Mouse (Mus musculus) brain, adult 2 months (tissue): Measurements from ENCODE around the gene Ly75.

Experiments used
- DNase-seq: peaks from one replicate; pipeline ENCODE4 v3.0.0; 2011; ENCODE audit warnings: low read depth, low spot score

Ly75 gene

GRCm38 (mm10) chr2:60382858-60383669, at the start of gene Ly75:
Gene Ly75, minus strand, starts transcription at chr2:60383303.
- DNase-seq: peak; percentile 52

- no peak for DNase-seq
Observed at GRCm38 (mm10) chr2:60430315-60431021, 47.4 kb upstream of the Ly75 start.

- DNase-seq: peak; percentile 70
Observed at GRCm38 (mm10) chr2:60418075-60418474, 35.0 kb upstream of the Ly75 start.

GRCm38 (mm10) chr2:60414334-60414733, 31.2 kb upstream of the Ly75 start:
- DNase-seq: no peak

- peak; percentile 69 for DNase-seq
Observed at GRCm38 (mm10) chr2:60413006-60413650, 30.0 kb upstream of the Ly75 start.

GRCm38 (mm10) chr2:60411181-60411580, 28.1 kb upstream of the Ly75 start:
- DNase-seq: no peak

- no peak for DNase-seq
Observed at GRCm38 (mm10) chr2:60409989-60410763, 27.1 kb upstream of the Ly75 start.

GRCm38 (mm10) chr2:60409194-60409593, 26.1 kb upstream of the Ly75 start:
- no peak for DNase-seq

GRCm38 (mm10) chr2:60407387-60407786, 24.3 kb upstream of the Ly75 start:
- DNase-seq: no peak

GRCm38 (mm10) chr2:60405431-60405830, 22.3 kb upstream of the Ly75 start:
- DNase-seq: no peak

- no peak for DNase-seq
Observed at GRCm38 (mm10) chr2:60404763-60405162, 21.7 kb upstream of the Ly75 start.

GRCm38 (mm10) chr2:60401694-60402093, 18.6 kb upstream of the Ly75 start:
- peak; percentile 20 for DNase-seq

- no peak for DNase-seq
Observed at GRCm38 (mm10) chr2:60393786-60394185, 10.7 kb upstream of the Ly75 start.

GRCm38 (mm10) chr2:60392286-60392685, 9.2 kb upstream of the Ly75 start:
- no peak for DNase-seq

GRCm38 (mm10) chr2:60387363-60387762, 4.3 kb upstream of the Ly75 start:
- no peak for DNase-seq

- DNase-seq: no peak
Observed at GRCm38 (mm10) chr2:60386835-60387234, 3.7 kb upstream of the Ly75 start.

GRCm38 (mm10) chr2:60384763-60385085, 1.6 kb upstream of the Ly75 start:
- DNase-seq: no peak

GRCm38 (mm10) chr2:60384083-60384762, 1.1 kb upstream of the Ly75 start:
- DNase-seq: no peak

GRCm38 (mm10) chr2:60382346-60382745, 757 bp downstream of the Ly75 start:
- no peak for DNase-seq

- no peak for DNase-seq
Observed at GRCm38 (mm10) chr2:60377260-60377659, 5.8 kb downstream of the Ly75 start.

GRCm38 (mm10) chr2:60375608-60376107, 7.4 kb downstream of the Ly75 start:
- DNase-seq: no peak
